Mouse (Mus musculus): Measurements from ENCODE around the gene Mr1. TPM values are rescaled to one million over a fixed set of nuclear protein-coding genes. Genes with fewer than 3 reads are reported as not detected.
"Not testable (repeated sequence)": the region's sequence is repeated elsewhere in the genome, so short reads cannot be mapped to it uniquely, and the experiment has no call there.

Mr1 gene
- polyA plus RNA-seq, 1 experiment from 2014 or later: 3.8 TPM

DNA sequence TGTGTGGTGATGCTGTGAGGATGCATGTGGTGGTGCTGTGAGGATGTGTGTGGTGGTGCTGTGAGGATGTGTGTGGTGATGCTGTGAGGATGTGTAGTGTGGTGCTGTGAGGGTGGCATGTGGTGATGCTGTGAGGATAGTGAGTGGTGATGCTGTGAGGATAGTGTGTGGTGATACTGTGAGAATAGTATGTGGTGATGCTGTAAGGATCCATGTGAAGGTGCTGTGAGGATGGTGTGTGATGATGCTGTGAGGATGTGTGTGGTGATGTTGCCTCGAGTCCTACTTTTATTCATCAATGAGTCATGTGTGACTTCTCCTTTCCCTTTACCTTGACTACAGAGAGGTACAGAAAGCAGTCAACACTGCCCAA lies 27.0 kb upstream of the Mr1 start:
- H3K4me2 ChIP-seq; ATAC-seq (replicated peaks; ENCODE audit: insufficient number of reproducible peaks, low FRiP score, low TSS enrichment); H3K9me3 ChIP-seq (replicated peaks; ENCODE audit: control insufficient read depth, low read length); H3K4me3 ChIP-seq (ENCODE audit: low read depth, low read length); H3K27me3 ChIP-seq (ENCODE audit: control insufficient read depth, insufficient read depth, low read length); H3K4me1 ChIP-seq (ENCODE audit: control insufficient read depth, insufficient read depth, low read length); H3K27ac ChIP-seq (ENCODE audit: low read depth, low read length); H3K9ac ChIP-seq (ENCODE audit: low read depth, low read length); H3K36me3 ChIP-seq (ENCODE audit: control insufficient read depth, insufficient read depth, low read length): not testable (repeated sequence)
- 85% methylated on average over 1 of the region's 1 CpGs for WGBS (ENCODE audit: insufficient replicate concordance)

DNA sequence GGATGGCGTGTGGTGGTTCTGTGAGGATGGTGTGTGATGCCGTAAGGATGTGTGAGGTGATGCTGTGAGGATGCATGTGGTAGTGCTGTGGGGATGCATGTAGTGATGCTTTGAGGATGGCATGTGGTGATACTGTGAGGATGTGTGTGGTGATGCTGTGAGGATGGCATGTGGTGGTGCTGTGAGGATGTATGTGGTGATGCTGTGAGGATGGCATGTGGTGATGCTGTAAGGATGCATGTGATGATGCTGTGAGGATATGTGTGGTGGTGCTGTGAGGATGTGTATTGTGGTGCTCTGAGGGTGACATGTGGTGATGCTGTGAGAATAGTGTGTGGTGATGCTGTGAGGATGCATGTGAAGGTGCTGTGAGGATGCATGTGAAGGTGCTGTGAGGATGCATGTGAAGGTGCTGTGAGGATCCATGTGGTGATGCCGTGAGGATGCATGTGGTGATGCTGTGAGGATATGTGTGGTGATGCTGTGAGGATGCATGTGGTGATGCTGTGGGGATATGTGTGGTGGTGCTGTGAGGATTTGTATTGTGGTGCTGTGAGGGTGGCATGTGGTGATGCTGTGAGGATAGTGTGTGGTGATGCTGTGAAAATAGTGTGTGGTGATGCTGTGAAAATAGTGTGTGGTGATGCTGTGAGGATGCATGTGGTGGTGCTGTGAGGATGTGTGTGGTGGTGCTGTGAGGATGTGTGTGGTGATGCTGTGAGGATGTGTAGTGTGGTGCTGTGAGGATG lies 26.5 kb upstream of the Mr1 start:
- Histone ChIP-seq H3K27ac (ENCODE audit: low read depth, low read length) (no peak overlapping the region), H3K9me3 (replicated peaks; ENCODE audit: control insufficient read depth, low read length) (no peaks in the 10 kb centered on the region), H3K4me2 (no peak overlapping the region), H3K4me1 (ENCODE audit: control insufficient read depth, insufficient read depth, low read length) (no peaks in the 10 kb centered on the region), H3K9ac (ENCODE audit: low read depth, low read length) (no peak overlapping the region), H3K36me3 (ENCODE audit: control insufficient read depth, insufficient read depth, low read length) (0 out of 2 replicates have a peak, but pooled peaks cover 7% of the 10 kb centered on the region), H3K4me3 (ENCODE audit: low read depth, low read length) (no peak overlapping the region), H3K27me3 (ENCODE audit: control insufficient read depth, insufficient read depth, low read length) (no peaks in the 10 kb centered on the region)
- ATAC-seq (replicated peaks; ENCODE audit: insufficient number of reproducible peaks, low FRiP score, low TSS enrichment): no peak
- 77% methylated on average over 3 of the region's 3 CpGs for WGBS (ENCODE audit: insufficient replicate concordance)

DNA sequence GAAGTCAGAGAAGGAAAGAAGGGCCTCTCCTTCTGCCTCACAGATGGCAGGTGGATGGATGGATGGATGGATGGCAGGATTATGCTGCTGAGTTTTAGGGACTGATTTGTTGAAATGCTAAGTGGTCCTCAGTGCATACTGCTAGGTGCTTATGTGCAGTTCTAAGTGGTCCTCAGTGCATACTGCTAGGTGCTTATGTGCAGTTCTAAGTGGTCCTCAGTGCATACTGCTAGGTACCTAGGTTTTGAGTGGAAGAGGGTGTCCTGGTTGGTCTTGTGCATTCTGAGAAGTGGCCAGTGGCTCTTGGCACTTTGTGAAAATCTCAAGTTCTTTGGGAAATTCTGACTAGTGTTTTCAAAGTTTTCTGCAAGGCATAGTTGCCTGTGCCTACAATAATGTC lies 23.3 kb upstream of the Mr1 start:
- no peaks in the 10 kb centered on the region for H3K9me3 ChIP-seq (replicated peaks; ENCODE audit: control insufficient read depth, low read length)
- 0 out of 2 replicates have a peak, but pooled peaks cover 3% of the 10 kb centered on the region for H3K4me1 ChIP-seq (ENCODE audit: control insufficient read depth, insufficient read depth, low read length)
- no peak overlapping the region for H3K9ac ChIP-seq (ENCODE audit: low read depth, low read length)
- H3K27ac ChIP-seq (ENCODE audit: low read depth, low read length): no peak overlapping the region
- no peaks in the 10 kb centered on the region for H3K36me3 ChIP-seq (ENCODE audit: control insufficient read depth, insufficient read depth, low read length)
- no peak overlapping the region for H3K4me2 ChIP-seq
- H3K27me3 ChIP-seq (ENCODE audit: control insufficient read depth, insufficient read depth, low read length): no peaks in the 10 kb centered on the region
- H3K4me3 ChIP-seq (ENCODE audit: low read depth, low read length): no peak overlapping the region
- no peak for ATAC-seq (replicated peaks; ENCODE audit: insufficient number of reproducible peaks, low FRiP score, low TSS enrichment)

DNA sequence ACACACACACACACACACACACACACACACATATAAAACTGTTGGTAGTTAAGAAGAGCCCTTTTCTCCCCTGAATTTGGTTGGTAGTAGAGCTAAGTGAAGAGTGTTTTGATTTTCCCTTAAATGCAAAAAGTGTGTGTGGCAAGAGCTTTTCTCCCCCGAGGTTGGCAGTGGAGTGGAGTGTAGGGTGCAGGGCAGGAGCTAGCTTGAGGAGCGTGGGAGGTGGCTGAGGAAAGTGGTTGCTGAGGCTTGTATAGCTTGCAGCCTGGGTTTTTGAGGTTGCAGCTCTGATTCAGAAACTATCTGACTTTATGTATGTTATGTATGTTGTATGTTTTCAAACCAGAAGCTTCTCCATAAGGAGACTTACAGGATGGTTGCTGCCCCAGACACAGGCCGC lies 20.8 kb upstream of the Mr1 start:
- ATAC-seq (replicated peaks; ENCODE audit: insufficient number of reproducible peaks, low FRiP score, low TSS enrichment): no peak
- Histone ChIP-seq H3K27ac (ENCODE audit: low read depth, low read length) (no peak overlapping the region), H3K4me3 (ENCODE audit: low read depth, low read length) (no peak overlapping the region), H3K27me3 (ENCODE audit: control insufficient read depth, insufficient read depth, low read length) (no peaks in the 10 kb centered on the region), H3K4me1 (ENCODE audit: control insufficient read depth, insufficient read depth, low read length) (peaks cover 11% of the 10 kb centered on the region), H3K4me2 (no peak overlapping the region), H3K36me3 (ENCODE audit: control insufficient read depth, insufficient read depth, low read length) (no peaks in the 10 kb centered on the region), H3K9ac (ENCODE audit: low read depth, low read length) (no peak overlapping the region), H3K9me3 (replicated peaks; ENCODE audit: control insufficient read depth, low read length) (no peaks in the 10 kb centered on the region)
- WGBS (ENCODE audit: insufficient replicate concordance): 81% methylated on average over 3 of the region's 3 CpGs

DNA sequence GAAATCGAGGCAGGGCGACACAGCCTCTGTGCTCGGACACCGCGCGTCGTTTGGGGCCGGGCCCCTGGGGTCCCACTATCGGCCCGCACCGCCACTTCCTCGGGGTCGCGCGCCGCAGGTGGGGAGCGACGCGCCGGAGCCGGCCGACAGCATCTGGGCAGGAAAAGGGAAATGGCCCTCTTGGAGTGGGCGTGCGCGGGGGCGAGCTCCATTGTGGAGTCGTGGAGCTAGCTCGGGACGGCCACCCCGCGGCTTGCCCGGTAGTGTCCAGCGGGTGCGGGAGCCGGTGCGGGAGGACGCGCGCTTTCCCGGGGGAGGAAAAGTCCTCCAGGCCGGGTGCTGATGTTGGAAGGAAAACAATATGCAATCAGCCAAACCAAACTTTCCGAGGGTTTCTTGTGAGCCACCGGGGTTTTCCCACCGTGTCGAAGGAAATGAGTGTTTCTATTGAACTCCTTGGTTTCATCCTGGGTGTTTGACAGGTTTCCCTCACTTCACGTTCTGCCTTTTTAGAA lies 12.4 kb upstream of the Mr1 start:
- peaks cover 13% of the 10 kb centered on the region for H3K4me1 ChIP-seq (ENCODE audit: control insufficient read depth, insufficient read depth, low read length)
- no peaks in the 10 kb centered on the region for H3K36me3 ChIP-seq (ENCODE audit: control insufficient read depth, insufficient read depth, low read length)
- peak overlapping the region; percentile 96 for H3K4me3 ChIP-seq (ENCODE audit: low read depth, low read length)
- WGBS (ENCODE audit: insufficient replicate concordance): 0% methylated on average over 40 of the region's 46 CpGs
- H3K9ac ChIP-seq (ENCODE audit: low read depth, low read length): peak overlapping the region; percentile 90
- peak overlapping the region; percentile 82 for H3K4me2 ChIP-seq
- ATAC-seq (replicated peaks; ENCODE audit: insufficient number of reproducible peaks, low FRiP score, low TSS enrichment): peak; percentile 75
- peak overlapping the region; percentile 87 for H3K27ac ChIP-seq (ENCODE audit: low read depth, low read length)
- H3K27me3 ChIP-seq (ENCODE audit: control insufficient read depth, insufficient read depth, low read length): no peaks in the 10 kb centered on the region
- no peaks in the 10 kb centered on the region for H3K9me3 ChIP-seq (replicated peaks; ENCODE audit: control insufficient read depth, low read length)

DNA sequence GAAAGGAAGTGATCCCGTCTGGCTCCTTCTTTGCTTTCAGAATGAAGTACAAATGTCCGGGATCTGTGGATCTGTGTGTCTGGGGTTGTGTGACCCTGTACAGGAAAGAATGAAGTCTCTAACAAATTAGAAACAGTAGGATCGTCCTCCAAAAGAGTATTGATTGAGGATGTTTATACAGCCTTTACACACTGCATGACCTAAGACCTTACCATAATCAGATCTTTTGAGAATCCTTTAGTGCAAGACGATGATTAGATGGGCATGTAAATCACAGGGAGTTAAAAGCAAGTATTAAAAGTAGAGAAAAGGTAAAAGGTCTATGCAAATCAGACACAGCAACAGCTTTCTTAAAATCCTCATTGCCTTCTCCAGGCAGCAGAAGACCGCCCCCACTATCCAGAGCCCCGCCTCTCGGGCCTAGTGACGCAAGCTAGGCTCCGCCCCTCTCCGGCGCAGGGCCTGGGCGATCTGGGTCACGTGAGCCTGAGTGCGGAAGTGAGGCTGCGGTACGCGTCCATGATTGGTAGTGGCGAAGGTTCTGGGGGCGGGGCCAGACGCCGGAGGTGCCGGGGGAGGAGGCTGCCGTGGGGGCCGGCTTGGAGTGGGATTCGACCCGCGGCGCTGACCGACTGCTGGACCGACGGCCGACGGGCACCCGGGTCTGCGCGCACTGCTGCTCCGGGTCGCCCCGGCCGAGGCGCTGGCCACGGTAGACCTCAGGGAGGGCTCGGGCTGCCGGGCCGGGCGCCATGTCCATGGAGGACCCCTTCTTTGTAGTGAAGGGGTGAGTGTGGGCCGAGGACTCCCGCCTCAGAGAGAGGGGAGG lies 11.7 kb upstream of the Mr1 start, which contains the start of gene Stx6:
TSS of gene Stx6 (plus strand) at position 575 of the 829 bp plus-strand sequence.
- H3K36me3 ChIP-seq (ENCODE audit: control insufficient read depth, insufficient read depth, low read length): no peaks in the 10 kb centered on the region
- no peaks in the 10 kb centered on the region for H3K27me3 ChIP-seq (ENCODE audit: control insufficient read depth, insufficient read depth, low read length)
- ATAC-seq (replicated peaks; ENCODE audit: insufficient number of reproducible peaks, low FRiP score, low TSS enrichment): peak; percentile 99
- H3K27ac ChIP-seq (ENCODE audit: low read depth, low read length): peak within 1 kb of the TSS; percentile 87
- H3K9me3 ChIP-seq (replicated peaks; ENCODE audit: control insufficient read depth, low read length): no peaks in the 10 kb centered on the region
- H3K9ac ChIP-seq (ENCODE audit: low read depth, low read length): peak within 1 kb of the TSS; percentile 90
- peak within 1 kb of the TSS; percentile 96 for H3K4me3 ChIP-seq (ENCODE audit: low read depth, low read length)
- peaks cover 9% of the 10 kb centered on the region for H3K4me1 ChIP-seq (ENCODE audit: control insufficient read depth, insufficient read depth, low read length)
- peak within 1 kb of the TSS; percentile 82 for H3K4me2 ChIP-seq
- 3% methylated on average over 48 of the region's 48 CpGs for WGBS (ENCODE audit: insufficient replicate concordance)

DNA sequence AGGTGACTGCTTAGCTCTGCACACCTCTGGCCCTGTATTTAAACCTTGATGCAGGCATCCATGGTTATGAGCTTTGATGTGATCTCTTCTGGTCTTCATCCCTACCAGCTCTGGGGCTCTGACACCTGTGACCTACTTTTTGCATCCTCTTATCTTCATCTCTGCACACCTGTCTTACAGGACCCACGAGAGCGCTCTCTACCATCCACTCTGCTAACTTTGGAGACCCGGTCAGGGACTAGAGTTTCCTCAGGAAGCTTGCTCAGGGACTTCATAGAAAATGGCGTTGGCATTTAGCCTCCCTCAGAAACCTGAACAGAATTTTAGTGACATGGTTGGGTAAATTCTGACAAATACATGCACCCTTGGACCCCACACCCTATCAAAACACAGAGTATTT lies 7.3 kb upstream of the Mr1 start:
- Histone ChIP-seq H3K9ac (ENCODE audit: low read depth, low read length) (no peak overlapping the region), H3K27me3 (ENCODE audit: control insufficient read depth, insufficient read depth, low read length) (no peaks in the 10 kb centered on the region), H3K27ac (ENCODE audit: low read depth, low read length) (no peak overlapping the region), H3K4me1 (ENCODE audit: control insufficient read depth, insufficient read depth, low read length) (no peaks in the 10 kb centered on the region), H3K4me2 (no peak overlapping the region), H3K4me3 (ENCODE audit: low read depth, low read length) (no peak overlapping the region), H3K36me3 (ENCODE audit: control insufficient read depth, insufficient read depth, low read length) (no peaks in the 10 kb centered on the region), H3K9me3 (replicated peaks; ENCODE audit: control insufficient read depth, low read length) (no peaks in the 10 kb centered on the region)
- ATAC-seq (replicated peaks; ENCODE audit: insufficient number of reproducible peaks, low FRiP score, low TSS enrichment): no peak
- WGBS (ENCODE audit: insufficient replicate concordance): 63% methylated on average over 4 of the region's 4 CpGs

DNA sequence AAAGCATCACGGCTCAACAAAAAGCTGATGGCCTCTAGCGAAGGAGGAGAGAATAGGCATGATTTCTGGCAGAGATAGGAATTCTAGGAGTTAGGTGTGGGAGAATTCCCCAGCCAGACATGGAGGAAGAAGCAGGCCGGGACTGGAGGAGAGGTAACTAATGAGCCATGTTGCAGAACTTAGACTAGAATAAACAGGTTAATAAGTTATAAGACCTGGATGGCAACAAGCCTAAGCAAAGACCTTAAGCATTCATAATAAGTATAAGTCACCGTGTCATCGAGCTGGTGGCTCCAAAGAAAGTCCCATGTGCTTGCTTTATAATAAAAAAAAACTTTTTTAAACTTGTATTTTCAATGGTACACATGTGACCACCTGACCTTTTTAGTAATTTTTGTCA lies 4.2 kb upstream of the Mr1 start:
- Histone ChIP-seq H3K4me3 (ENCODE audit: low read depth, low read length) (no peak overlapping the region), H3K9me3 (replicated peaks; ENCODE audit: control insufficient read depth, low read length) (no peaks in the 10 kb centered on the region), H3K4me1 (ENCODE audit: control insufficient read depth, insufficient read depth, low read length) (no peaks in the 10 kb centered on the region), H3K36me3 (ENCODE audit: control insufficient read depth, insufficient read depth, low read length) (no peaks in the 10 kb centered on the region), H3K27ac (ENCODE audit: low read depth, low read length) (no peak overlapping the region), H3K4me2 (no peak overlapping the region), H3K27me3 (ENCODE audit: control insufficient read depth, insufficient read depth, low read length) (no peaks in the 10 kb centered on the region), H3K9ac (ENCODE audit: low read depth, low read length) (no peak overlapping the region)
- ATAC-seq (replicated peaks; ENCODE audit: insufficient number of reproducible peaks, low FRiP score, low TSS enrichment): no peak
- WGBS (ENCODE audit: insufficient replicate concordance): 88% methylated on average over 5 of the region's 5 CpGs
